Mouse (Mus musculus) ovary, adult 10 weeks (tissue): Measurements from ENCODE around the gene 1700025C18Rik. TPM values are rescaled to one million over a fixed set of nuclear protein-coding genes. Genes with fewer than 3 reads are reported as not detected.

Source experiments
- polyA plus RNA-seq: library from polyadenylated mRNA; stranded (reverse); fragments of 350-450 nt; fragmentation: Illumina TruSeq; extraction: RNeasy Lipid Tissue Mini Kit (QIAGEN cat#74804); gene quantifications from one replicate; pipeline ENCODE4 v1.2.3, GENCODE M21; 2014

1700025C18Rik gene
- not detected for polyA plus RNA-seq

DNA sequence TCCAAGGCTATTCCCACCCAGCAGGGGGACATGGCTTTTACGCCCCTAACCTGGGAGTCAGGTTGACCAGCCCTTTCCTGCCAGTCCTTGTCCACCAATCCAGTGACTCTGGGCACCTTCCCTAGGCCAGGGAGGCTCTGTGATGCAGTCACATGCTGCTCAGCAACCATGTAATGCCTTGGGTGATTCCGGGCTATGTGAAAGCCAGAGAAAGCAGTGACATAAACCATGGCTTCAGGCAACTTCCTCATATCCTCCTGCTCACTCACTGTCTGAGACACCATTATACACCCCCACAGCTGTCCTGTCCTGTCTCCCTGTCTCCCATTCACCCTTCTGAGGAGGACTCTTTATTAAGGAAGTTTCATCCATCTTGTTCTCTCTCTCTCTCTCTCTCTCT lies at the start of gene 1700025C18Rik:
Gene 1700025C18Rik (minus strand): TSS at position 101 of the 400 bp plus-strand sequence.

DNA sequence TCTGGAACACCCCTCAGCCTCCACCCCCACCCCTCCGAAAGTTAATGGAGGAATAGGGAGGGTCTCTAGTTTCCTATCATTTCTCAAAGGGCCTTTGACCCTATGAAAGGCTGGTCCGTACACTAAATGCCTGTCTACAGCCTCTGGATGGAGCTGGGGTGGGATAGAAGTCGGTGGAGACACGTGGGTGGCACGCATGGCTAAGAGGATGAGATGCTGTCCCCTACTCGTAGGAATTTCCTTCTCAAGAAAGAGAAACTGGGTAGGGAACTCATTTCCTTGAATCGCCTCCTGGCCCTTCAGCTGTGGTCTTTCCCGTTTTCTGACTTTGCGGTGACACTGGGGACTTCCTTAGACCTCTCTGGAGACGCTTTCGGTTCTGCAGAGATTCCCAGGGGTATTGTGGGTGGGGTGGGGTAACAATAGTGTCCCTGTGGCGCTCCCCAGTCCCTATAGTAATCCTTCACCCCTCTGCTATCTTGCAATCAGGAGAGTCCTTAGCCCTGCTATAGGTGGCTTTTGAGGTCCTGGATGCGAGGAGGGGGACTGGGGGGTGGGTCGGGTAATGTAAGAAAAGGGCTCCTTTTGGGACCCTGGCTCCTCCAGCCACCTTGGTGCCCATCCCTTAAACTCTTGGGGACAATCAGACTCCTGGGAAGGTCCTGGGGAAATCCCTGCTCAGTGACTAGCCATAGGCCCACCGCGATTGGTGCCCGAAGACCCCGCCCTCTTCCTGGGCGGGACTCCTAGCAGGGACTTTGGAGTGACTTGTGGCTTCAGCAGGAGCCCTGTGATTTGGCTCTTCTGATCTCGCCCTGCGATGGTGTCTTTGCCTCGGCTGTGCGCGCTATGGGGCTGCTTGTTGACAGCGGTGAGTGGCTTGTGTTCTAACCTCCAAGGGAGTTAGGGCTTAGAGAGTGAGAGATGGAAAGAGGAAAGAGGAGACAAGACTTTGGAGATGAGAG lies 35.4 kb downstream of the 1700025C18Rik start, which contains the start of gene Cd40:
Gene Cd40 (plus strand): TSS at position 740 of the 965 bp plus-strand sequence.

DNA sequence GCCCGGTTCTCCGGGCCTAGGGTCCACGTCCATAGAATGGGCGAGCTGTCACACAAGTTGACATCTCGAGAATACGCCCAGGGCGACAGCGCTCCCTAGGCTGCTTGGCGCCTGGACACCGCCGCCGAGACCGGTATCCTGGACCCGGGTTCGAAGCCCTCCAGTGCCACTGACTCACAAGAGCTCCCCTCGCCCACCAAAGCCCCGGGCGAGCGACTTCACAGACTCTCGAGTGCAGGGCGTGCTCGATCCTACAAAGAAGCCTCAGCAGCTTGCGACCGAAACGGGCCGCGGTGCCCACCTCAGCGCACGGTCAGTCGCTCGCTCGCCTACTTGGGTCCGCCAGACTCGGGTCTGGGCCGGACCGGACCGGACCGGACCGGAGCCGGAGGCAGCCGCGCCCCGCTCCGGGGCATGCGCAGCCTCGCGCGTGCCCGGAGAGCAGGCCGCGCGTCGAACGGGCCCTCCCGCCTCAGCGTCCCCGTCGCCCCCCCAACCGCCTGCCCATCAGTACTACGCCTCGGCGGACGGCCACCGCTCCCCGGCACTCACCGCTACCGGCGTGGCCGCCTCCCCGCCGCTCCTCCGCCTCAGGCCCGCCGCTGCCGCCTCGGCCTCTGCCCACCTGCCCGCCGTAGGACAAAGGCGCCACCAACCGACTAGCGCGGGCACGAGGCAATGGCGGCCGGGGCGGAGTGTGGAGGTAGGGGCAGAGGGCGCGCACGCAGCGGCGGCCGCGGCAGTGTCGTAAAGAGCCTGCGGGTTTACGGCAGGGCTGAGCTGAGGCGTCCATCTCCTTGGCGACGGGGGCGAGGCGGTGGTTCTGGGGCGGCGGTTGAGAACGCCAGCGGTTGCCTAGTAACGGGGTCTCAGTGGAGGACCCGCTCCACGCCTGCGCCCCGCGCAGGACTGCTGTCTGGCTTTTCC lies 56.2 kb downstream of the 1700025C18Rik start, which contains the start of gene Ncoa5:
Gene Ncoa5 (minus strand): TSS at position 737 of the 927 bp plus-strand sequence.

Other genes with a start within 250 kb of the 1700025C18Rik start
- 3.1 TPM for gene Pltp, start 233.0 kb downstream of the 1700025C18Rik start, polyA plus RNA-seq
- gene Pcif1, start 211.4 kb downstream of the 1700025C18Rik start, polyA plus RNA-seq, result 4.6 TPM
- gene Zfp335, start 179.0 kb downstream of the 1700025C18Rik start, polyA plus RNA-seq, result not detected
- gene Mmp9, start 150.0 kb downstream of the 1700025C18Rik start, polyA plus RNA-seq, result 8.1 TPM
- 1.5 TPM for gene Slc12a5, start 129.9 kb downstream of the 1700025C18Rik start, polyA plus RNA-seq
- 19.7 TPM for gene Ncoa5, start 55.9 kb downstream of the 1700025C18Rik start, polyA plus RNA-seq
- not detected for gene Cd40, start 35.1 kb downstream of the 1700025C18Rik start, polyA plus RNA-seq
- gene Cdh22, start 144.1 kb upstream of the 1700025C18Rik start, polyA plus RNA-seq, result not detected
- 3.1 TPM for gene Slc35c2, start 197.1 kb upstream of the 1700025C18Rik start, polyA plus RNA-seq
- gene Elmo2, start 235.7 kb upstream of the 1700025C18Rik start, polyA plus RNA-seq, result 10.1 TPM